Mouse (Mus musculus) liver, adult (tissue): ENCODE measurements at regions not wholly inside any gene's neighbourhood (a gene's known extent, or its start where the extent isn't known, plus 50 kb on each side); places are given as distances from the start of the nearest gene placed in this dataset.

Experiments
- GATA4 ChIP-seq: IDR thresholded peaks from 2 replicates; pipeline ENCODE4 v1.6.1; 2014; ENCODE audit warnings: mild to moderate bottlenecking, low read length; ENCODE audit not compliant: insufficient replicate concordance

GRCm38 (mm10) chr2:166271373-166272189 is 116.1 kb upstream of the Sulf2 start:
- TF ChIP-seq GATA4, result no peak

GRCm38 (mm10) chr2:166270007-166270406 is 114.5 kb upstream of the Sulf2 start:
- no peak for TF ChIP-seq GATA4

- TF ChIP-seq GATA4, result no peak
Observed at GRCm38 (mm10) chr2:166266915-166267314, 111.5 kb upstream of the Sulf2 start.

- TF ChIP-seq GATA4, result no peak
Observed at GRCm38 (mm10) chr2:166266507-166266906, 111.0 kb upstream of the Sulf2 start.

- no peak for TF ChIP-seq GATA4
Observed at GRCm38 (mm10) chr2:166264756-166265155, 109.3 kb upstream of the Sulf2 start.

- peak; percentile 41; the same call in 1 of the 2 replicates for TF ChIP-seq GATA4
Observed at GRCm38 (mm10) chr2:166261799-166262198, 106.3 kb upstream of the Sulf2 start.

- TF ChIP-seq GATA4, result no peak
Observed at GRCm38 (mm10) chr2:166261065-166261464, 105.6 kb upstream of the Sulf2 start.

- no peak for TF ChIP-seq GATA4
Observed at GRCm38 (mm10) chr2:166258771-166259180, 103.3 kb upstream of the Sulf2 start.

GRCm38 (mm10) chr2:166257666-166258065 is 102.2 kb upstream of the Sulf2 start:
- no peak for TF ChIP-seq GATA4

GRCm38 (mm10) chr2:166256193-166256592 is 100.7 kb upstream of the Sulf2 start:
- no peak for TF ChIP-seq GATA4

GRCm38 (mm10) chr2:166254581-166254980 is 99.1 kb upstream of the Sulf2 start:
- TF ChIP-seq GATA4, result no peak

- TF ChIP-seq GATA4, result no peak
Observed at GRCm38 (mm10) chr2:166252107-166252506, 96.6 kb upstream of the Sulf2 start.

- TF ChIP-seq GATA4, result no peak
Observed at GRCm38 (mm10) chr2:166251421-166251820, 96.0 kb upstream of the Sulf2 start.

- TF ChIP-seq GATA4, result peak; percentile 55; the same call in 1 of the 2 replicates
Observed at GRCm38 (mm10) chr2:166250571-166250970, 95.1 kb upstream of the Sulf2 start.

GRCm38 (mm10) chr2:166249338-166249950 is 94.0 kb upstream of the Sulf2 start:
- no peak for TF ChIP-seq GATA4

GRCm38 (mm10) chr2:166246401-166247189 is 91.1 kb upstream of the Sulf2 start:
- no peak for TF ChIP-seq GATA4

GRCm38 (mm10) chr2:166245219-166245618 is 89.8 kb upstream of the Sulf2 start:
- no peak for TF ChIP-seq GATA4
